Mouse (Mus musculus) heart, embryonic 14.5 days (tissue): ENCODE data around the gene Ptprr. TPM values are rescaled to one million over a fixed set of nuclear protein-coding genes. Genes with fewer than 3 reads are reported as not detected.

Experiments
- ATAC-seq: fragments of 200-750 bp; cut with Nextera tagmentation; 2 replicates; pipeline ENCODE4 v1.8.0; 2017; ENCODE audit warnings: low read depth, moderate TSS enrichment; ENCODE audit not compliant: insufficient number of reproducible peaks, insufficient read depth, low FRiP score
- H3K27ac ChIP-seq, 2 experiments: fragments of 200-500 bp in 1 of 2; fragments of 300-500 bp in 1 of 2; sonication (generic) in 1 of 2; replicated peaks in 1 of 2; 2 replicates each; pipeline ENCODE4 v1.5.1; 2012 to 2014; ENCODE audit warnings: low read depth in 2 of 2, low read length in 2 of 2, control low read depth in 1 of 2, mild to moderate bottlenecking in 1 of 2, mixed read lengths in 1 of 2; ENCODE audit not compliant: control insufficient read depth in 1 of 2, insufficient read depth in 1 of 2
- H3K27me3 ChIP-seq: fragments of 300-500 bp; sonication (generic); 2 replicates; pipeline ENCODE4 v1.6.1; 2014; ENCODE audit warnings: mild to moderate bottlenecking, low read length, control low read depth; ENCODE audit not compliant: control insufficient read depth, insufficient read depth
- H3K36me3 ChIP-seq: fragments of 300-500 bp; sonication (generic); 2 replicates; pipeline ENCODE4 v1.6.1; 2014; ENCODE audit warnings: mild to moderate bottlenecking, control low read depth, low read length, mixed read lengths; ENCODE audit not compliant: control insufficient read depth, insufficient read depth
- H3K4me1 ChIP-seq, 2 experiments: fragments of 200-500 bp in 1 of 2; fragments of 300-500 bp in 1 of 2; sonication (generic) in 1 of 2; 2 replicates each; pipeline ENCODE4 v1.6.1; 2012 to 2014; ENCODE audit warnings: low read length in 2 of 2, control low read depth in 1 of 2, mixed read lengths in 1 of 2; ENCODE audit not compliant: control insufficient read depth in 2 of 2, insufficient read depth in 2 of 2
- H3K4me2 ChIP-seq: fragments of 300-500 bp; sonication (generic); 2 replicates; pipeline ENCODE4 v1.6.1; 2014; ENCODE audit warnings: mild to moderate bottlenecking, low read length
- H3K4me3 ChIP-seq, 2 experiments: fragments of 200-500 bp in 1 of 2; fragments of 300-500 bp in 1 of 2; sonication (generic) in 1 of 2; 2 replicates each; pipeline ENCODE4 v1.5.1; 2012 to 2014; ENCODE audit warnings: low read length in 2 of 2, mild to moderate bottlenecking in 2 of 2, control low read depth in 1 of 2, low read depth in 1 of 2, moderate library complexity in 1 of 2; ENCODE audit not compliant: control insufficient read depth in 1 of 2, insufficient read depth in 1 of 2
- H3K9ac ChIP-seq: fragments of 300-500 bp; sonication (generic); 2 replicates; pipeline ENCODE4 v1.6.1; 2014; ENCODE audit warnings: mild to moderate bottlenecking, low read length
- H3K9me3 ChIP-seq: fragments of 300-500 bp; sonication (generic); 2 replicates; pipeline ENCODE4 v1.6.1; 2016; ENCODE audit warnings: low read length, control low read depth; ENCODE audit not compliant: control insufficient read depth
- WGBS: fragments of 180-500 bp; shearing (Covaris S2); extraction: QIAGEN DNeasy Blood & Tissue Kit; methylation state at CpG from one replicate; pipeline ENCODE4 v1.1.7; 2014; 5-methylcytosine and 5-hydroxymethylcytosine counted together
- polyA plus RNA-seq: library from polyadenylated mRNA; unstranded; fragments of >200 nt; fragmentation: Nextera tagmentation; extraction: Ambion mirVana; gene quantifications from 2 replicates; pipeline ENCODE4 v1.2.1, GENCODE M21; 2014

The Ptprr gene
- polyA plus RNA-seq, 1 experiment from 2014 or later = 0.49 TPM

DNA sequence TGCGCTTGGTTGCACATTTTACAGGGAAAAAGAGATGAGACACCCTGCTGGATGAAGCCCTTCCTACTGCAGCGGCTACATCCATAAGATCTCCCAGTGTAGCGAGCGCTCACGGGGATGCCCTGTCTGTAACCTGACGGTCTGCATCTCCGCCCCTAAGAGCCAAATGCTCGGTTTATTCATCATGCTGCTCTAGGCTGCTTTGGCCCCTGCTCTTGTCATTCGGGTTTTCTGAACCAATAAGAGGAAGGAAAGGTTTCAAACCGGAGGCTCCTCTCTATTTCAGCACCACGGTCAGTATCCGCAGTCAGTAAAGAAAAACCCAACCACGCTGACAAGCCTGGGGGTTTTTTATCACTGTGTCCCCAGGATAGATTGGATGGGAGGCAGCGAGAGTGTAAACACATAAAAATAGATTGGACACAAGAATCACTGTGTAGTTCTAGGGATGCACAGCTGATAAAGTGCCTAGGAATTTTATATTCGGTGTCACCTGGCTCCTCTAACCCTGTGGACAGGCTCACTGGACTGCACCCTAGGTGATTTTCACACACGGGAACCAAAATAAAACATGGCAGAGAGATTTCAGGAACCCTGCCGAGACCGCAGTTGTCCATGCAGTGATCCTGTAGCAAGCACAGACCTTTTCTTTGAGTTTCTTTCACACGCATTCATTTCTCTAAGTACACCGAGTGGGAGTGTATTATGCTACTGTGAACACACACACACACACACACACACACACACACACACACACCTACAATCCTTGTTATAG lies 1.3 kb downstream of the Ptprr start:
- Histone ChIP-seq H3K4me3 (no peak overlapping the region), H3K4me2 (peak overlapping the region; percentile 64; the same call in 1 of the 2 replicates)
- 9% methylated on average over 20 of the region's 20 CpGs for WGBS

GRCm38 (mm10) chr10:116021081-116021480 lies 3.1 kb downstream of the Ptprr start:
- no peak overlapping the region for H3K4me3 ChIP-seq

More for the DNA sequence above, 1.3 kb downstream of the Ptprr start:
- ATAC-seq = no peak
- no peak overlapping the region for H3K27ac ChIP-seq
- H3K27me3 ChIP-seq = peaks cover 6% of the 10 kb centered on the region; the same call in 1 of the 2 replicates
- H3K36me3 ChIP-seq = no peaks in the 10 kb centered on the region
- peaks cover 7 to 9% of the 10 kb centered on the region in 2 experiments; a peak in 2 of 4 replicates for H3K4me1 ChIP-seq
- H3K9me3 ChIP-seq = no peaks in the 10 kb centered on the region
- no peak overlapping the region for H3K9ac ChIP-seq

GRCm38 (mm10) chr10:116038150-116038549 lies 20.1 kb downstream of the Ptprr start:
- 77% methylated on average over 1 of the region's 1 CpGs for WGBS
- H3K9me3 ChIP-seq = no peaks in the 10 kb centered on the region
- H3K4me1 ChIP-seq = no peaks in the 10 kb centered on the region
- no peak overlapping the region for H3K27ac ChIP-seq
- no peak overlapping the region for H3K4me2 ChIP-seq
- no peak overlapping the region for H3K4me3 ChIP-seq
- H3K27me3 ChIP-seq = no peaks in the 10 kb centered on the region
- H3K36me3 ChIP-seq = no peaks in the 10 kb centered on the region
- no peak overlapping the region for H3K9ac ChIP-seq
- no peak for ATAC-seq

More at GRCm38 (mm10) chr10:116021081-116021480, 3.1 kb downstream of the Ptprr start:
- H3K9me3 ChIP-seq = no peaks in the 10 kb centered on the region
- H3K27me3 ChIP-seq = peaks cover 6% of the 10 kb centered on the region; the same call in 1 of the 2 replicates
- no peak overlapping the region for H3K27ac ChIP-seq
- no peak overlapping the region for H3K9ac ChIP-seq
- ATAC-seq = no peak
- H3K4me2 ChIP-seq = no peak overlapping the region
- WGBS = 57% methylated on average over 3 of the region's 3 CpGs
- peaks cover 7 to 9% of the 10 kb centered on the region in 2 experiments; a peak in 2 of 4 replicates for H3K4me1 ChIP-seq
- no peaks in the 10 kb centered on the region for H3K36me3 ChIP-seq

GRCm38 (mm10) chr10:116075954-116076353 lies 57.9 kb downstream of the Ptprr start:
- H3K4me3 ChIP-seq = no peak overlapping the region
- 74% methylated on average over 5 of the region's 5 CpGs for WGBS
- ATAC-seq = no peak
- H3K36me3 ChIP-seq = no peaks in the 10 kb centered on the region
- no peak overlapping the region for H3K27ac ChIP-seq
- no peaks in the 10 kb centered on the region for H3K9me3 ChIP-seq
- no peak overlapping the region for H3K4me2 ChIP-seq
- no peaks in the 10 kb centered on the region for H3K4me1 ChIP-seq
- H3K27me3 ChIP-seq = no peaks in the 10 kb centered on the region
- no peak overlapping the region for H3K9ac ChIP-seq

- H3K27ac ChIP-seq = no peak overlapping the region
- no peak overlapping the region for H3K4me2 ChIP-seq
- 59% methylated on average over 5 of the region's 5 CpGs for WGBS
- H3K4me1 ChIP-seq = no peaks in the 10 kb centered on the region
- H3K4me3 ChIP-seq = no peak overlapping the region
- H3K9ac ChIP-seq = no peak overlapping the region
- H3K36me3 ChIP-seq = no peaks in the 10 kb centered on the region
- no peaks in the 10 kb centered on the region for H3K9me3 ChIP-seq
- no peak for ATAC-seq
- no peaks in the 10 kb centered on the region for H3K27me3 ChIP-seq
Observed at GRCm38 (mm10) chr10:116078636-116079035, 60.6 kb downstream of the Ptprr start.

- H3K9me3 ChIP-seq = no peaks in the 10 kb centered on the region
- H3K36me3 ChIP-seq = no peaks in the 10 kb centered on the region
- H3K27me3 ChIP-seq = no peaks in the 10 kb centered on the region
- no peaks in the 10 kb centered on the region for H3K4me1 ChIP-seq
- no peak overlapping the region for H3K4me2 ChIP-seq
- no peak overlapping the region for H3K9ac ChIP-seq
- ATAC-seq = no peak
- whole genome bisulfite sequencing = 38% methylated on average over 7 of the region's 7 CpGs
- H3K27ac ChIP-seq = no peak overlapping the region
- no peak overlapping the region for H3K4me3 ChIP-seq
Observed at GRCm38 (mm10) chr10:116079396-116079795, 61.4 kb downstream of the Ptprr start.

GRCm38 (mm10) chr10:116080841-116081240 lies 62.8 kb downstream of the Ptprr start:
- Histone ChIP-seq H3K4me3 (no peak overlapping the region), H3K27ac (no peak overlapping the region), H3K4me2 (no peak overlapping the region), H3K4me1 (no peaks in the 10 kb centered on the region), H3K9ac (no peak overlapping the region), H3K27me3 (no peaks in the 10 kb centered on the region), H3K9me3 (no peaks in the 10 kb centered on the region), H3K36me3 (no peaks in the 10 kb centered on the region)
- no peak for ATAC-seq
- WGBS = 80% methylated on average over 6 of the region's 6 CpGs
